Mouse (Mus musculus): ENCODE measurements at regions not wholly inside any gene's neighbourhood (a gene's known extent, or its start where the extent isn't known, plus 50 kb on each side); places are given as distances from the start of the nearest gene placed in this dataset.

- TF ChIP-seq CTCF (IDR thresholded peaks at IDR 0.05), result no peak
- no peak for TF ChIP-seq EP300 (IDR thresholded peaks at IDR 0.05)
These were observed 181.8 kb upstream of the Hes1 start for GRCm38 (mm10) chr16:29882226-29882972.
